Mouse (Mus musculus) layer of hippocampus, adult 8-10 months (tissue): Measurements from ENCODE around the gene Oard1. TPM values are rescaled to one million over a fixed set of nuclear protein-coding genes. Genes with fewer than 3 reads are reported as not detected.

Experiments used
- DNase-seq, 2 experiments: peaks; one replicate each; pipeline ENCODE4 v3.0.0; 2022; ENCODE audit warnings: low spot score in 2 of 2
- total RNA-seq, 4 experiments: library from RNA; stranded (reverse); gene quantifications; 2 replicates each; pipeline ENCODE4 v1.2.4; 2022

The Oard1 gene
- total RNA-seq, 4 experiments from 2014 or later, result 13.2 to 18.9 (median 16.0) TPM

DNA sequence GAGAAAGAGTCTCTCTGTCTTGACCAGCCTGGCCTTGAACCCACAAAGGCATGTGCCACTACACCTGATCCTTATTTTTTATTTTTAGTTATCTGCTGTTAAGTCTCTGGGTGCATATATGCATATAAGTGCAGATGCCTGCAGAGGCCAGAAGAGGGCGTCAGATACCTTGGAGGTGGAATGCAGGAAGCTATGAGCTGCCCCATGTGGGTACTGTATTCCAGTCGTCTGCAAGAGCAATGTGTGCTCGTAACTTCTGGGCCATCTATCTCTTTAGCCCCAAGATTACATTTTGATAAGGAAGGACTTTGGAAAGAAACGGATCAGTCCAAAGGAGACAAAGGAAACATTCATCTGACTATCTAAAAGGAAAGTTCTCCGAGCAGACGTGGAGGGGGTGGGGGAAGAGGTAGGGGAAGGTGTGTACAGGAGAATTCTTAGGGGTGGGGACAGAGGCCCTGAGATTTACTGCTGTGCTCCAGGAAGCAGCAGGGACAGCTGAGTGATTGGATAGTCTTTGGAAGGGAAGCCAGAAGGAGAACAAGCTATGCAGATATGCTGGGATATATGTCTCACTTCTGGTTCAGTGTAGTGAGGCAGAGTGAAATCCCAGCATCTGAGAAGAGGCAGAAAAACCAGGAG lies 24.0 kb downstream of the Oard1 start:
- DNase-seq, result no peak

DNA sequence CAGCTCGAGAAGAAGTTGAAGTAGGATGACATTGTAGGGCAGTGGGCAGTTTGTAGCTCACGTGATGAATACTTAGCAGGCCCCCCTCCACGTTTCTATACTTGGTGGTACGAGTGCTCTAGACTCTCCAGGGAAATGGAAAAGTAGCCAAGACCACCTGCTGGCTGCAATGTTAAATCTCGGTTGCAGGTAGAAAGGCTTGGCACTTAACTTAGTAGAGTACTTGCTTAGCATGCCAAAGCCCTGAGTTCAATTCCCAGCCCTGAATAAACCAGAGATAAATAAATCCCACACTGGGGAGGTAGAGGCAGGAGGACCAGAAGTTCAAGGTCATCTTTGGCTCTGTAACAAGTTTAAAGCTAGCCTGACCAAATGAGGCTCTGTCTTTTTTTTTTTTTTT lies 24.7 kb downstream of the Oard1 start:
- no peak for DNase-seq

DNA sequence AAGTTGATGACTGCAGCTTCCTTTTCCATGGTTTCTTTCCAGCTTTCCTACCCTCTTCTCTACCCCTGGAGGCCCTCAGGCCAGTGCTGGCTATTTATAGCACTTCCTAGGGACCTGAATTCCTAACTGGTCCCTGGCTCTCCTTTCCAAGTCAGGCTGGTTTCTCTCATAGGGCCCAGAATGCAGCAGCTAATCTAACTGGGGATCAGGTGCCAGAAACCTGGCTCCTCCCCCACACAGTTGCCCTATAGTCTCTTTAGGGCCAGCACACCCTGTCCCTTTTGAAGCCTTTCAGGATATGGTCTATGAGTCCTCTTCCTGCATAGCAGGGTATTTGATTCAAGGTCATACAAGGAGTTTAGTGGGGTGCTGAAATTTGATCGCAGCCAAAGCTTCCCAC lies 26.7 kb downstream of the Oard1 start:
- DNase-seq, result no peak

DNA sequence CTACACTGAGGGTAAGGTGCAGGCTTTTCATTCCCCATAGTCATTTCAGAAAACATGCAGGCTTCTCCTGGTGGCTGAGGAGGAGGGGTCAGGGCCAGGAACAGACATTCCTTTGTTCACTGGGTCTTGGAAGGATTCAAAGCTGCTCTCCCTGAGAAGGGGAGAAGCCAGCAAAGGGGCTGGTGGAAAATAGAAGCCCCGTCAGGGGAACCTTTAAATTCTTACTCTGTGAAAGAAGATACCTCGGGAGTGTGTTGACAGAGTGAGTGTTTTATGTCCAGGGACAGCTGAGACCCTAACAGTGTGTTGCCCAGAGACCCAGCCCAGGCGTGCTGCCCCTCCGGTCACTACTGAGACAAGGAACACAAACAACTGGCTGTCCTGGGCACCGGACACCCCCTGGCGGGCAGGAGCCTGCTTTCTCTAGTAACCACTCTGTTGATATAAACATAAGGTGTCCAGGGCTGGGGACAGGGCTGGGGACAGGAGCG lies 27.7 kb downstream of the Oard1 start:
- DNase-seq, result no peak

DNA sequence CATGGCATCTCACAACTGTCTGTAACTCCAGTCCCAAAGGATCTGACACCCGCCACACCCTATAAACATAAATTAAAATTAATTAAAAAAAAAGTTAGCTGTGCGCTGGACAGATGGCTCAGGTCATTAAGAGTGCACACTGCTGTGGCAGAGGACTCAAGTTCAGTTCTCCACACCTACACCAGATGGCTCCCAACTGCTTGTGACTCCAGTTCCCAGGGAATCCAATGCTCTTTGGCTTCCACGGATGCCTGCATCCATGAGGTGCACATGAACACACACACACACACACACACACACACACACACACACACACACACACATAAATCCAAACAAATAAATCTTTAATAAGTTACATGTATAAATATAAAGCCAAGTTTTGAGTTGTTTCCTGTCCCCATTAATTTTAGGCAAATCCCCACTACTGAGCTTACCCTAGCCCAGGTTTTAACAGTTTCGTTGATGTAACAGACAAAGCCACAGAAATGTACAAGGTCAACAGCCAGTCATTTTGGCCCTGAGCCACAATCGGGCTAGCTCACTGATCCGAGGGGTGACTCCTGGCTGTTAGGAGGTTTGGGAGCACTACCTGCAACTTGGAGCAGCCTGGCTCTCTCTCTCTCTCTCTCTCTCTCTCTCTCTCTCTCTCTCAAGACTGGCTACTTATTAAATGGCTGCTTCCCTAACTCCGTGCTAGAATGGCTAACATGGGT lies 33.1 kb downstream of the Oard1 start:
- no peak for DNase-seq

DNA sequence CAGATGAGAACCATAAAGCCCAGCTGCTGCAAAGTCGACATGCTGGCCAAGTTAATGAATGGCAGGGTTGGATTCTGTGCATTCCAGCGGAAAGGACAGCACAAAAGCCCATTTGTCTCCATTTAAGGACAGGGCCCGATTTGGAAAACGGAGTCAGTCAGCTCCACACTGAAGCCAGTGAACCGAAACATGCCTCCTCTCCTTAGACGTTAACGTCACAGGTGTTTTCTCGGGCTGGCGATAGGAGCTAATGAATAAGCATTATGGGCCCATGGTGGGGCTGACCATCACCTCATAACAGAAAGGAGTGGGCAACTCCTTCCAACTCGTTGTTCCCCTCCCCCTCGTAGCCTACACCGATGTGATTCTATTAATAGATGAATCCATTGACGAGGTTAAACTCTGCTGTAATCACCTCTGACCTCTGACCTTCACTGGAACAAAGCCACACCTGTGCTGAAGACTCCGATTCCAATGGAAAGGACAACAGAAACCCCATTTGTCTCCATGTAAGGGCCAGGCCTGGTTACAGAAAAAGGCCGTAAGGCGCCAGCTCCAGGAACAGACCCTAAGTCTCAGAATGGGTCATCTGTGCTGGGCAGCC lies 33.8 kb downstream of the Oard1 start:
- DNase-seq, result no peak

DNA sequence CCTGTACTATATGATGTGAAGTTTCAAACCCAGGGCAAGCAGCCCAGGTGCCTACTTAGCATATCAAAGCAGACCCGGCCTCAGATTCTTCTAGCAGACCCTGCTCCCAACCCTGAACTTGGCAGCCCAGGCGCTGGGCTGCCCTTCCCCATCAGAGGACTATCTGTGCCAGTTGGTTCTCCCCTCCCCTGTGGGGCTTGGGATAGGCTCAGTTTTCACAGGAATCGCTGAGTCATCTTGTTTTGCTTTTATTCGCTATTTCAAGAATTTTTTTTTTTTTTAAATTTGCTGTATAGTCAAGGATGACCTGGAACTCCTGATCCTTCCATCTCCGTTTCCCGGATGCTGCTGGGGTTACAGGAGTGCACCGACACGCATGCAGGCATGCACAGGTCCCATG lies 37.9 kb downstream of the Oard1 start:
- DNase-seq, result no peak

DNA sequence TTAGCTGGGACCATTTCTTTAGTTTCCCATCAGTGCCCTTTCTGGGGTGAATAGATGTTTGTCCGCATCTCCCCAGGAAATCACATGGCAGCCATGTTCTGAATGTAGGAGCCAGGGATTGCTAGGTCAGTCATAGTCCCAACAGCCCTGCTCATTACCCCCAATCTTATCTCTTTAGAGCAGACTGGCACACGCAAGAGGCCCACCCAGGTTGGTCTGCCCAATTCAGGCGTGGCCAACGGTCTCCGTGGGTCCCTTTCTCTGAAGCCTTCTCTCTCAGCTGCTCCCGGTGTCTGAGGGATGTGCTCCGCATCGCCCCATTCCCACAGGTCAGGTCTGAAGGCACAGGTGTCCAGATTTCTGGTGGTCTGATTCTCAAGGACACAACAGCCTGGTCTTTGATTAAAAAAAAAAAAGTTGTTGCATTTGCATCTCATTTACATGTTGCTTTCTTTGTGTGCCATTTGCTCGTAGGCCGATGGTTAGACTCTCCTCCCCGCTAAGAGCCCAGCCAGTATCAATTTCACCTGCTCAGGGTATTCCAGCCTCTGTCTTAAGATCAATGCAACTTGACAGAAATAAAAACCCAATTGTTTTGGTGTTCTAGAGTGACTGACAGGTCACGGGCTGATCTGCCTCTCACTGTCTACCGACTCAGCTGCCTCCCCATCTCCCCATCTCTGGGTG lies 41.0 kb downstream of the Oard1 start:
- no peak for DNase-seq

DNA sequence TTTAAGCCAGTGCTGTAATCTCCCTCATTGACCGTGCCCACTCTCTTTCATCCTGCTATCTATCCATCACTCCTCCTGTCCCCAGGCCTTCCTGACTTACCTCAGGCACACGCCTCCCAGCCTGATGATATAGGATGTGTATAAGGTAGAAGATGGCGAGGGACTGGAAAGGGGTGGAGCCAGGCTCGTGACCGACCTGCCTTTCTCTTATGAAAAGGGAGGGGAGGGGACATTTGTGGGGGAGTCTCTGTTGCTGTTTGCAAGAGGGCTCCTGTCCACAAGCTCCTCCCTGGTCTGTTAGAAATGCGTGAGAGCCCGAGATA lies 41.5 kb downstream of the Oard1 start, which contains the start of gene Tspo2:
Gene Tspo2, minus strand, starts transcription at position 170 of the 323 bp plus-strand sequence.
- DNase-seq, result no peak

DNA sequence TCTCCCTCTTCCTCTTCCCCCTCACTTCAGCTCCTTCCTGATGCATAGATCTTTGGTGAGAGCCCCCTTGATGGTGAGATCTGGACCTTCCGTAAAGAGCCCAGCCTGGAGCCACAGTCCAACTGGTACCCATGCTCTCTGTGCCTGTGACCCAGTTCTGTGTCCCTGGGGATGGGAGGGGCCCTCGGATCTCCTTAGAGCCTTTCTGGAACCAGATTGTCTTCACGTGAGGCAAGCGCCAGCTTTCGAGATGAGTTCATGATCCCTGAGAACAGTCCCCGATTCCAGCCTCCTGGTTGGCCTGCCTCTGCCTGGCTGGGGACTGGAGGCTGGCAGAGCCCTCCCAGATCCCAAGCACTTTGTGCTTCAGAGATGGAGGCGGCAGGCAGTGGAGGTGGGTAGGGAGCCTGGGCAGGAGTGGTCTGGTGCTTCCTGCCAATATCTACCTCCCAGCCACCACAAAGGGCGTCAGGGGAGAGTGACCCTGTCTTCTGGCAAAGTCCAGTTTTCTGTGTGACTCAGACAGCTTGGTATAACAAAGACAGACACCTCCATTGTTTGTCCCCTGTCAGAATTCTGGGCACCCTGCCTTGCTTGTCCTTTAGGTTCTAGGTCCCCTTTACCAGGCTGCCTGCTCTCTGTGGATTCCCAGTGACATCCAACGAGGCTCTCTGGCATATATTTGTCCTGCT lies 42.1 kb downstream of the Oard1 start:
- no peak for DNase-seq

DNA sequence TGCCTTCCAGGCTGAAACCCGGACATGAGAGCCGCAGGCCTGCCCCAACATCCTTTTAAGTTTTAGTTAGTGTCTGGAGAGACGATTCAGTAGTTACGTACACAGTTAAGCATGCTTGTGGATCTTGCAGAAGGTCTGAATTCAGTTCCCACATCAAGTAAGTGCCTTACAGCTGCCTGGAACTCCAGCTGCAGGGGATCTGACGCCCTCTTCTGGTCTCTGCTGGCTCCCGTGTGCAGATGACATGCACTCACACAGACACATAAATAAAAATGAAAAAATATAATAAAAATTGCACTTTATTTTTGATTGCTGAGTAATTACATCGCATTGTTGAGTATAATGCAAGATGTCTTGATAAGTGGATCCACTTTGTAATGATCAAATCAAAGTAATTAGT lies 43.7 kb downstream of the Oard1 start:
- no peak for DNase-seq

DNA sequence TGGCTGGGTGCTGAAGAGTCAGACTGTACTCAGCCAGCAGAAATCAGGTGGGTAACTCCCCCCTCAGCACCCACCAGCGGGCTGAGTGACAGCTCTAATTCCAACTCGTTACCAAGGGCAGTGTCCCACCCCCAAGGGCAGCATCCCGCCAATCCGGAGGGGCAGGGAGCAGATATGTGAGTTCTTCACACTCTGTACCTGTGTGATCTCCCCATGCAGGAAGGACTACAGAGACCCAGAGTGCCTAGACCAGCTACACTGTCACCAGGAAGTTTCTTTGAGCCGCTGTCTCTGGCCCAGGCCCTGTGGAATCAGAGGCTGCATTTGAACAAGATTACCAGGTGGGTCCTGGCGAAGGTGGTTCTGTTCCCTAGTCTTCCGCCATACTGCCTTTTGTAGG lies 44.4 kb downstream of the Oard1 start:
- DNase-seq, result no peak

DNA sequence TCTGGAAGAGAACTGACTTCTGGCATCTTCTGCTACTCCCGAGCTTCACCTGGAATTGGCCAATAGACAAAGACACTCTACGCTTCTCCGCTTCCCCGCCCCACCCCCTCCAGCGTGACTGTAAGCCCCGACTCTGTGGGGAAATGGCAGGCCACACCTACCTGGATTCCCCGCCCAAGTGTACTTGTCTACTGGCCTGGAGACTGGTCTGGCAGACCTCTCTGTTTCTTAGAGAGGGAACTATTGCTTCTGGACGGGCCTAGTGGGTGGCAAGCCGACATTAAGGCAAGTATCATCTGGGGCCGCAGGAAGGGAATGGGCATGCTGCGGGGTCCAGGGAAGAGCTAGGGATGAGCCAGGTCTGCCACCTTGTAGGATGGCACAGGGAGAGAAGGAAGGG lies 44.9 kb downstream of the Oard1 start, which contains the start of gene Unc5cl:
Gene Unc5cl, plus strand, starts transcription at position 214 of the 400 bp plus-strand sequence.
- DNase-seq, result no peak

DNA sequence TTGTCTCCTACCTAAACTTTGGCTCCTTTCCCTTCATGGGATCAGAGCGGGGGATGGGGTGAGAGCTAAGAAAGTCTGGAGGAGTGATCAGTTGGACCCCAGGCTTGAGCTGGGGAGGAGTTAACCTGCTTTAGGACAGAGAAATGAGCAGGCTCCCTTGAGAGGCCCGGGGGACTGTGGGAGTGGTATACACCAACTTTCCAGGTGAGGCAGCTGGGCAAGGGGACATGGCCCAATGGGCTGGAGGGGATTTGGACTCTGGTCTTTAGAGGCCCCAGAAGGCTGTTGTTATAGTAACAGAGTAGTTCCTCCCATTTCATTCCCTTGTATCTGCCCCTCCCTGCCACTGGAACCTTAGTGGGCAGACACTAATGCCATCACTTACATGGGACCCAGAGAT lies 46.1 kb downstream of the Oard1 start:
- no peak for DNase-seq

DNA sequence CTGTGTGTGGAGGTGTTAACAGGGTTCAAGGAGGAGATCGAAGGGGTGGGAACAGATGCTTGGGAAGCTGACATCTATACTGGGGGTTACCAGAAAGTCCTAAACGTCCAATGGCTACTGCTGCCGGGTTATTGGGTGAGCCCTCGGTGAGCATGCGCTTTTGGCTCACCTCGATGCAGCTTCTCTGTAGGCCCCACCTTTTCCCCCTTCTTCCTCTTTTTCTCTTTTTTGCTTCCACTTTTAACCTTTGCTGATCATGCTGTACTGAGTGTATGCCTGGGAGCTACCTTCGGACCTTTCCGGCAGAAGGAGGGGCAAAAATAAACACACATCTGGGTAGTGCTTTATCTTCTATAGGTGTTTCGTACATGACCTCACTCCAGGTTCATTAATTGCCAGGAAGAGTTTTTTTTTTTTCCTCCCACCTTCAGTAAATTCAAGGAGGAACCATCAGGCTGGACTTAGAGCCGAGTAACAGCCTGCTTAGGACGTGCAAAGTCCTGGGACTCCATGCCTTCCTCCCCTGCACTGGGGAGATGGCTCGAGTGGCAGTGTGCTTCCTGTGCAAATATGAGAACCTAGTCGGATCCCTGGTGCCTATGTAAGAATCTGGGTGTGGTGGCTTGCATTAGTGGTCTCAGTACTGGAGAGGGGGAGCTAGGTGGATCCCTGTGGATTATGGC lies 48.3 kb downstream of the Oard1 start:
- DNase-seq, result no peak

DNA sequence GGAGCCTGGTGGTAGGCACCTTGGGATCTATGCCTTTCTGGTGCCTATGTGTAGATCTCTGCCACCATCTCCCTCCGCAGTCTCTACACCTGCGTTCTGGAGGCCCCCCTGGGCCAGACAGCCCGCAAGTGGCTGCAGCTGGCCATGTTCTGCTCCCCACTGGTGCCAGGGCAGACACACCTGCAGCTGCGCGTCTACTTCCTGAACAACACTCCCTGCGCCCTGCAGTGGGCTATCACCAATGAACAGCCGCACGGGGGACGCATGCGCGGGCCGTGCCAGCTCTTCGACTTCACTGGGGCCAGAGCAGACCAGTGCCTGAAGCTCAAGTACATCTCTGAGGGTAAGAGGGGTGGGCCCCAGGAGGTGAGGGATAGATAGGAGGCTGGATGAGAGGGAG lies 52.3 kb downstream of the Oard1 start:
- DNase-seq, result no peak

DNA sequence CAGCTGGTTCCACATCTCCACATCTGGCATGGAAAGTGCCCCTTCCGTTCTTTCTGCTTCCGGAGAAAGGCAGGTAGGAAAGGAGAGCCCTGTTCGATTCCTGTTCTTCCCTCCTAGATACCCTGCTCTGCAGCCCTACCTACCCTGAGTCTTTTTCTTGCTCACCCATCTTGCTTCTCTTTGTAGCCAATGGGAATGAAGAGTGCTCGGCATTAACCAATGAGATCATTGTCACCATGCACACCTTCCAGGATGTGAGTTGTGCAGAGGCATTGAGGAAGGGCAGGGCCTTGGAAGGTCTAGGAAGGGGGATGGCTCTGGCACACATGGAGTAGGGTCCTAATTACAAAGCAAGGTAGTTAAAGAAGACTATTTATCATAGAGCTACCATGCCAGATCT lies 53.6 kb downstream of the Oard1 start:
- DNase-seq, result no peak
